Mouse (Mus musculus) left cerebral cortex, postnatal 36 days (tissue): ENCODE results near the gene Wfdc3. TPM values are rescaled to one million over a fixed set of nuclear protein-coding genes. Genes with fewer than 3 reads are reported as not detected.

Source experiments
- DNase-seq, 2 experiments: peaks; one replicate each; pipeline ENCODE4 v3.0.0; 2021 to 2022; ENCODE audit warnings: low spot score in 2 of 2, mixed read lengths in 1 of 2
- intact Hi-C: fragments of 180-260 bp; cut with DNase I; formaldehyde crosslinking; loops from one replicate; pipeline ENCODE4 v1.15.1; 2025
- total RNA-seq, 2 experiments: library from RNA; stranded (reverse); gene quantifications; 2 replicates each; pipeline ENCODE4 v1.2.3; 2021

Gene Wfdc3
- total RNA-seq, 2 experiments from 2014 or later, result 1.2 to 2.4 TPM

DNA sequence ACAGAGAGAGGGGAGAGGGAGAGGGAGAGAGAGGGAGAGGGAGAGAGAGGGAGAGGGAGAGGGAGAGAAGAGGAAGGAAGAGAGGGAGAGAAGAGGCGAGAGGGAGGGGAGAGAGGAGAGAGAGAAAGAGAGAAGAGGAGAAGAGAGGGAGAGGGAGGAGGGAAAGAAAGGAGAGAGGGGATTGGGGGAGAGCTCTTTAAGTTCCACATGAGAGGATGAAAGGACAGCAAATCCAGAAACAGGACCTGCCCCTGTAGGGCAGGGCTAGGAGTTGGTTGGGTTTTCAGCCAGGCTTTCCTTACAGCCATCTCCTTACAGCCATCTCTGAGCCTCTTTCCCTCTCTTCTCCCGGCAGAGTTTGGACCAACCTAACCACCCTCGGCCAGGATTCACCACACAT, 60.9 kb downstream of the Wfdc3 start, which contains the start of gene Wfdc13:
TSS of gene Wfdc13 (plus strand) at position 301 of the 400 bp plus-strand sequence.
- intact Hi-C loops, result no loop called here
- no peak for DNase-seq

Other genes with a start within 250 kb of the Wfdc3 start
- gene Pigt, start 248.4 kb downstream of the Wfdc3 start, total RNA-seq, result 10 to 100 TPM; 88.7 to 98.5 TPM
- gene Wfdc2, start 183.5 kb downstream of the Wfdc3 start, total RNA-seq, result not detected
- gene Spint3, start 172.5 kb downstream of the Wfdc3 start, total RNA-seq, result not detected
- not detected for gene Wfdc6a, start 160.5 kb downstream of the Wfdc3 start, total RNA-seq
- gene Eppin, start 152.3 kb downstream of the Wfdc3 start, total RNA-seq, result not detected
- gene Wfdc6b, start 132.4 kb downstream of the Wfdc3 start, total RNA-seq, result not detected
- gene Wfdc8, start 132.3 kb downstream of the Wfdc3 start, total RNA-seq, result not detected
- gene Wfdc16, start 107.1 kb downstream of the Wfdc3 start, total RNA-seq, result not detected
- not detected for gene Wfdc10, start 89.9 kb downstream of the Wfdc3 start, total RNA-seq
- gene Wfdc9, start 89.3 kb downstream of the Wfdc3 start, total RNA-seq, result not detected
- gene Wfdc11, start 71.8 kb downstream of the Wfdc3 start, total RNA-seq, result not detected
- not detected for gene Wfdc13, start 60.8 kb downstream of the Wfdc3 start, total RNA-seq
- not detected for gene Spint4, start 47.4 kb downstream of the Wfdc3 start, total RNA-seq
- not detected for gene Spint5, start 30.6 kb downstream of the Wfdc3 start, total RNA-seq
- gene Dnttip1, start 52 bp upstream of the Wfdc3 start, total RNA-seq, result 10 to 100 TPM; 33.5 to 37.8 TPM
- 1 to 10 TPM in 1 of 2 experiments, under 1 TPM in 1; 0.57 to 1.3 TPM for gene Ube2c, start 24.0 kb upstream of the Wfdc3 start, total RNA-seq
- under 1 TPM in 1 of 2 experiments, not detected in 1; 0.96 TPM for gene Tnnc2, start 34.0 kb upstream of the Wfdc3 start, total RNA-seq
- 10 to 100 TPM; 54.9 to 59.5 TPM for gene Snx21, start 39.9 kb upstream of the Wfdc3 start, total RNA-seq
- gene Acot8, start 59.0 kb upstream of the Wfdc3 start, total RNA-seq, result 10 to 100 TPM; 25.5 to 27.6 TPM
- gene Zswim3, start 59.2 kb upstream of the Wfdc3 start, total RNA-seq, result 1 to 10 TPM; 8.2 to 8.3 TPM
- gene Zswim1, start 76.8 kb upstream of the Wfdc3 start, total RNA-seq, result 10 to 100 TPM; 22.0 to 22.8 TPM
- 1 to 10 TPM in 1 of 2 experiments, not detected in 1; 1.7 TPM for gene Spata25, start 82.6 kb upstream of the Wfdc3 start, total RNA-seq
- gene Ctsa, start 86.9 kb upstream of the Wfdc3 start, total RNA-seq, result 100 to 1,000 TPM; 104 to 105 TPM
- gene Neurl2, start 87.5 kb upstream of the Wfdc3 start, total RNA-seq, result 1 to 10 TPM; 3.8 to 5.3 TPM
- gene Pltp, start 111.8 kb upstream of the Wfdc3 start, total RNA-seq, result 10 to 100 TPM; 81.9 to 86.4 TPM
- 10 to 100 TPM; 42.8 to 46.7 TPM for gene Pcif1, start 133.4 kb upstream of the Wfdc3 start, total RNA-seq
- 10 to 100 TPM; 22.6 to 28.5 TPM for gene Zfp335, start 165.8 kb upstream of the Wfdc3 start, total RNA-seq
- gene Mmp9, start 194.8 kb upstream of the Wfdc3 start, total RNA-seq, result 1 to 10 TPM; 1.7 to 2.1 TPM
- 100 to 1,000 TPM; 521 to 559 TPM for gene Slc12a5, start 214.9 kb upstream of the Wfdc3 start, total RNA-seq